Mouse (Mus musculus) hindbrain, embryonic 11.5 days (tissue): ENCODE data around the gene Pou2f2. TPM values are rescaled to one million over a fixed set of nuclear protein-coding genes. Genes with fewer than 3 reads are reported as not detected.

Source experiments
- ATAC-seq: fragments of 200-750 bp; cut with Nextera tagmentation; 2 replicates; pipeline ENCODE4 v1.8.0; 2017; ENCODE audit warnings: mild to moderate bottlenecking, moderate TSS enrichment, moderate library complexity; ENCODE audit not compliant: low FRiP score
- DNase-seq: peaks from one replicate; pipeline ENCODE4 v3.0.0-alpha.2; 2015; ENCODE audit warnings: low spot score
- H3K27ac ChIP-seq: fragments of 300-500 bp; sonication (generic); 2 replicates; pipeline ENCODE4 v1.5.1; 2014; ENCODE audit warnings: mild to moderate bottlenecking, low read depth, low read length
- H3K27me3 ChIP-seq: fragments of 300-500 bp; sonication (generic); 2 replicates; pipeline ENCODE4 v1.6.1; 2014; ENCODE audit warnings: mild to moderate bottlenecking, low read length, moderate library complexity, mixed read lengths; ENCODE audit not compliant: control insufficient read depth, insufficient read depth
- H3K36me3 ChIP-seq: fragments of 300-500 bp; sonication (generic); 2 replicates; pipeline ENCODE4 v1.6.1; 2014; ENCODE audit warnings: mild to moderate bottlenecking, low read length, moderate library complexity, mixed read lengths; ENCODE audit not compliant: control insufficient read depth, insufficient read depth
- H3K4me1 ChIP-seq: fragments of 300-500 bp; sonication (generic); replicated peaks from 2 replicates; pipeline ENCODE4 v1.6.1; 2014; ENCODE audit warnings: low read length, mixed read lengths; ENCODE audit not compliant: control insufficient read depth, insufficient read depth
- H3K4me2 ChIP-seq: fragments of 300-500 bp; sonication (generic); replicated peaks from 2 replicates; pipeline ENCODE4 v1.6.1; 2014; ENCODE audit warnings: mild to moderate bottlenecking, low read depth, low read length
- H3K4me3 ChIP-seq: fragments of 300-500 bp; sonication (generic); 2 replicates; pipeline ENCODE4 v1.5.1; 2014; ENCODE audit warnings: low read depth, low read length
- H3K9ac ChIP-seq: fragments of 300-500 bp; sonication (generic); 2 replicates; pipeline ENCODE4 v1.6.1; 2014; ENCODE audit warnings: low read depth, low read length
- H3K9me3 ChIP-seq: fragments of 300-500 bp; sonication (generic); 2 replicates; pipeline ENCODE4 v1.6.1; 2016; ENCODE audit warnings: low read length; ENCODE audit not compliant: control insufficient read depth
- WGBS: fragments of 180-500 bp; shearing (Covaris S2); extraction: QIAGEN DNeasy Blood & Tissue Kit; methylation state at CpG from one replicate; pipeline ENCODE4 v1.1.7; 2014; 5-methylcytosine and 5-hydroxymethylcytosine counted together
- polyA plus RNA-seq: library from polyadenylated mRNA; unstranded; fragments of >200 nt; fragmentation: Nextera tagmentation; extraction: Ambion mirVana; gene quantifications from 2 replicates; pipeline ENCODE4 v1.2.1, GENCODE M21; 2014

Pou2f2 gene
- polyA plus RNA-seq, 1 experiment from 2014 or later: 51.9 TPM

GRCm38 (mm10) chr7:25145896-25146295 lies 33.6 kb downstream of the Pou2f2 start:
- Histone ChIP-seq H3K27me3 (0 out of 2 replicates have a peak, but pooled peaks cover 2% of the 10 kb centered on the region), H3K4me3 (no peak overlapping the region)
- WGBS: 9% methylated on average over 10 of the region's 10 CpGs

GRCm38 (mm10) chr7:25141761-25142160 lies 37.8 kb downstream of the Pou2f2 start:
- DNase-seq (peak; percentile 58), ATAC-seq (no peak)
- H3K9me3 ChIP-seq: no peaks in the 10 kb centered on the region
- no peaks in the 10 kb centered on the region for H3K4me1 ChIP-seq
- H3K4me2 ChIP-seq: no peak overlapping the region
- no peak overlapping the region for H3K27ac ChIP-seq
- no peak overlapping the region for H3K9ac ChIP-seq
- H3K27me3 ChIP-seq: no peaks in the 10 kb centered on the region
- no peak overlapping the region for H3K4me3 ChIP-seq
- WGBS: 6% methylated on average over 5 of the region's 5 CpGs
- H3K36me3 ChIP-seq: no peaks in the 10 kb centered on the region

More at GRCm38 (mm10) chr7:25145896-25146295, 33.6 kb downstream of the Pou2f2 start:
- ATAC-seq (no peak), DNase-seq (peak; percentile 65)
- Histone ChIP-seq H3K9ac (no peak overlapping the region), H3K9me3 (no peaks in the 10 kb centered on the region), H3K27ac (no peak overlapping the region), H3K4me1 (peaks cover 9% of the 10 kb centered on the region), H3K36me3 (no peaks in the 10 kb centered on the region), H3K4me2 (no peak overlapping the region)

- H3K4me3 ChIP-seq: no peak overlapping the region
- peaks cover 9% of the 10 kb centered on the region; the same call in 1 of the 2 replicates for H3K27me3 ChIP-seq
- 62% methylated on average over 3 of the region's 3 CpGs for WGBS
- H3K9ac ChIP-seq: no peak overlapping the region
- no peaks in the 10 kb centered on the region for H3K36me3 ChIP-seq
- ATAC-seq: no peak
- no peak overlapping the region for H3K27ac ChIP-seq
- no peaks in the 10 kb centered on the region for H3K9me3 ChIP-seq
- H3K4me2 ChIP-seq: no peak overlapping the region
- H3K4me1 ChIP-seq: peaks cover 4% of the 10 kb centered on the region
- DNase-seq: no peak
Measured at GRCm38 (mm10) chr7:25137553-25137952, 42.0 kb downstream of the Pou2f2 start.

- H3K4me3 ChIP-seq: peak overlapping the region; percentile 16
- H3K9ac ChIP-seq: peak overlapping the region; percentile 47; the same call in 1 of the 2 replicates
- peaks cover 14% of the 10 kb centered on the region; the same call in 1 of the 2 replicates for H3K27me3 ChIP-seq
- ATAC-seq (peak; percentile 73), DNase-seq (peak; percentile 94)
- no peaks in the 10 kb centered on the region for H3K36me3 ChIP-seq
- no peaks in the 10 kb centered on the region for H3K9me3 ChIP-seq
- WGBS: 8% methylated on average over 38 of the region's 38 CpGs
- peak overlapping the region; percentile 36 for H3K4me2 ChIP-seq
- H3K27ac ChIP-seq: peak overlapping the region; percentile 85
- H3K4me1 ChIP-seq: peaks cover 8% of the 10 kb centered on the region
Measured at GRCm38 (mm10) chr7:25133092-25134049, 46.2 kb downstream of the Pou2f2 start.

GRCm38 (mm10) chr7:25132318-25132960 lies 47.1 kb downstream of the Pou2f2 start:
- Histone ChIP-seq H3K36me3 (no peaks in the 10 kb centered on the region), H3K4me1 (peaks cover 8% of the 10 kb centered on the region), H3K9me3 (no peaks in the 10 kb centered on the region), H3K9ac (no peak overlapping the region), H3K27me3 (peaks cover 14% of the 10 kb centered on the region; the same call in 1 of the 2 replicates), H3K4me2 (no peak overlapping the region), H3K27ac (no peak overlapping the region), H3K4me3 (no peak overlapping the region)
- DNase-seq (no peak), ATAC-seq (no peak)
- 7% methylated on average over 25 of the region's 25 CpGs for WGBS

- H3K9ac ChIP-seq: no peak overlapping the region
Measured at GRCm38 (mm10) chr7:25131247-25131646, 48.3 kb downstream of the Pou2f2 start.

GRCm38 (mm10) chr7:25130565-25130964 lies 49.0 kb downstream of the Pou2f2 start:
- DNase-seq (no peak), ATAC-seq (no peak)
- Histone ChIP-seq H3K9me3 (no peaks in the 10 kb centered on the region), H3K27ac (no peak overlapping the region), H3K27me3 (peaks cover 12% of the 10 kb centered on the region; the same call in 1 of the 2 replicates), H3K4me2 (no peak overlapping the region), H3K9ac (no peak overlapping the region), H3K36me3 (no peaks in the 10 kb centered on the region), H3K4me3 (no peak overlapping the region), H3K4me1 (peaks cover 8% of the 10 kb centered on the region)
- WGBS: 83% methylated on average over 11 of the region's 11 CpGs

More at GRCm38 (mm10) chr7:25131247-25131646, 48.3 kb downstream of the Pou2f2 start:
- Histone ChIP-seq H3K4me3 (no peak overlapping the region), H3K4me1 (peaks cover 8% of the 10 kb centered on the region), H3K4me2 (no peak overlapping the region), H3K27me3 (peaks cover 14% of the 10 kb centered on the region; the same call in 1 of the 2 replicates), H3K36me3 (no peaks in the 10 kb centered on the region), H3K27ac (no peak overlapping the region), H3K9me3 (no peaks in the 10 kb centered on the region)
- 91% methylated on average over 11 of the region's 11 CpGs for WGBS
- no peak for ATAC-seq
- no peak for DNase-seq

- H3K4me2 ChIP-seq: no peak overlapping the region
- H3K9me3 ChIP-seq: no peaks in the 10 kb centered on the region
- DNase-seq (no peak), ATAC-seq (no peak)
- no peak overlapping the region for H3K27ac ChIP-seq
- H3K36me3 ChIP-seq: no peaks in the 10 kb centered on the region
- H3K4me1 ChIP-seq: peaks cover 8% of the 10 kb centered on the region
- no peak overlapping the region for H3K4me3 ChIP-seq
- WGBS: 65% methylated on average over 13 of the region's 13 CpGs
- no peak overlapping the region for H3K9ac ChIP-seq
- peaks cover 12% of the 10 kb centered on the region; the same call in 1 of the 2 replicates for H3K27me3 ChIP-seq
Measured at GRCm38 (mm10) chr7:25129390-25129979, 50.0 kb downstream of the Pou2f2 start.
